Mouse (Mus musculus): ENCODE measurements around the gene Rnft2. TPM values are rescaled to one million over a fixed set of nuclear protein-coding genes. Genes with fewer than 3 reads are reported as not detected.

Gene Rnft2
- polyA plus RNA-seq, 1 experiment, result 8.0 TPM

GRCm38 (mm10) chr5:118264279-118264678, 19.4 kb upstream of the Rnft2 start:
- no peaks in the 10 kb centered on the region; the same call in 1 of the 2 replicates for H3K36me3 ChIP-seq (ENCODE audit: control insufficient read depth, insufficient read depth, low read length)
- no peak overlapping the region for H3K27ac ChIP-seq (ENCODE audit: control insufficient read depth, insufficient read depth, low read depth, low read length)
- H3K4me3 ChIP-seq (ENCODE audit: control insufficient read depth, low read depth, low read length), result no peak overlapping the region
- TF ChIP-seq CTCF (IDR thresholded peaks at IDR 0.05; ENCODE audit: control insufficient read depth, insufficient read depth, insufficient replicate concordance, low read depth, low read length) (peak; percentile 29; the same call in 1 of the 2 replicates), POLR2A (IDR thresholded peaks at IDR 0.05; ENCODE audit: control insufficient read depth, low read depth, low read length) (no peak)
- H3K4me1 ChIP-seq (ENCODE audit: control insufficient read depth, insufficient read depth, low read length), result peaks cover 4% of the 10 kb centered on the region
- H3K27me3 ChIP-seq (ENCODE audit: control insufficient read depth, insufficient read depth, low read length), result no peaks in the 10 kb centered on the region

GRCm38 (mm10) chr5:118262418-118262817, 17.5 kb upstream of the Rnft2 start:
- H3K27me3 ChIP-seq (ENCODE audit: control insufficient read depth, insufficient read depth, low read length), result no peaks in the 10 kb centered on the region
- no peak overlapping the region for H3K27ac ChIP-seq (ENCODE audit: control insufficient read depth, insufficient read depth, low read depth, low read length)
- H3K4me3 ChIP-seq (ENCODE audit: control insufficient read depth, low read depth, low read length), result no peak overlapping the region
- no peaks in the 10 kb centered on the region; the same call in 1 of the 2 replicates for H3K36me3 ChIP-seq (ENCODE audit: control insufficient read depth, insufficient read depth, low read length)
- no peak for TF ChIP-seq CTCF (IDR thresholded peaks at IDR 0.05; ENCODE audit: control insufficient read depth, insufficient read depth, insufficient replicate concordance, low read depth, low read length)
- TF ChIP-seq POLR2A (IDR thresholded peaks at IDR 0.05; ENCODE audit: control insufficient read depth, low read depth, low read length), result no peak
- no peaks in the 10 kb centered on the region for H3K4me1 ChIP-seq (ENCODE audit: control insufficient read depth, insufficient read depth, low read length)

- no peaks in the 10 kb centered on the region; the same call in 1 of the 2 replicates for H3K36me3 ChIP-seq (ENCODE audit: control insufficient read depth, insufficient read depth, low read length)
- H3K27me3 ChIP-seq (ENCODE audit: control insufficient read depth, insufficient read depth, low read length), result no peaks in the 10 kb centered on the region
- no peaks in the 10 kb centered on the region for H3K4me1 ChIP-seq (ENCODE audit: control insufficient read depth, insufficient read depth, low read length)
- H3K4me3 ChIP-seq (ENCODE audit: control insufficient read depth, low read depth, low read length), result no peak overlapping the region
- no peak overlapping the region for H3K27ac ChIP-seq (ENCODE audit: control insufficient read depth, insufficient read depth, low read depth, low read length)
- TF ChIP-seq CTCF (IDR thresholded peaks at IDR 0.05; ENCODE audit: control insufficient read depth, insufficient read depth, insufficient replicate concordance, low read depth, low read length) (no peak), POLR2A (IDR thresholded peaks at IDR 0.05; ENCODE audit: control insufficient read depth, low read depth, low read length) (no peak)
Measured at GRCm38 (mm10) chr5:118261181-118261580, 16.3 kb upstream of the Rnft2 start.

GRCm38 (mm10) chr5:118260642-118261041, 15.7 kb upstream of the Rnft2 start:
- Histone ChIP-seq H3K4me3 (ENCODE audit: control insufficient read depth, low read depth, low read length) (no peak overlapping the region), H3K27me3 (ENCODE audit: control insufficient read depth, insufficient read depth, low read length) (no peaks in the 10 kb centered on the region), H3K27ac (ENCODE audit: control insufficient read depth, insufficient read depth, low read depth, low read length) (no peak overlapping the region), H3K36me3 (ENCODE audit: control insufficient read depth, insufficient read depth, low read length) (no peaks in the 10 kb centered on the region; the same call in 1 of the 2 replicates), H3K4me1 (ENCODE audit: control insufficient read depth, insufficient read depth, low read length) (no peaks in the 10 kb centered on the region)
- no peak for TF ChIP-seq CTCF (IDR thresholded peaks at IDR 0.05; ENCODE audit: control insufficient read depth, insufficient read depth, insufficient replicate concordance, low read depth, low read length)

- Histone ChIP-seq H3K4me1 (ENCODE audit: control insufficient read depth, insufficient read depth, low read length) (no peaks in the 10 kb centered on the region), H3K4me3 (ENCODE audit: control insufficient read depth, low read depth, low read length) (no peak overlapping the region), H3K36me3 (ENCODE audit: control insufficient read depth, insufficient read depth, low read length) (no peaks in the 10 kb centered on the region; the same call in 1 of the 2 replicates), H3K27me3 (ENCODE audit: control insufficient read depth, insufficient read depth, low read length) (no peaks in the 10 kb centered on the region), H3K27ac (ENCODE audit: control insufficient read depth, insufficient read depth, low read depth, low read length) (no peak overlapping the region)
- TF ChIP-seq POLR2A (IDR thresholded peaks at IDR 0.05; ENCODE audit: control insufficient read depth, low read depth, low read length), result no peak
- no peak for TF ChIP-seq CTCF (IDR thresholded peaks at IDR 0.05; ENCODE audit: control insufficient read depth, insufficient read depth, insufficient replicate concordance, low read depth, low read length)
Measured at GRCm38 (mm10) chr5:118260055-118260454, 15.1 kb upstream of the Rnft2 start.

- Histone ChIP-seq H3K27ac (ENCODE audit: control insufficient read depth, insufficient read depth, low read depth, low read length) (no peak overlapping the region), H3K27me3 (ENCODE audit: control insufficient read depth, insufficient read depth, low read length) (no peaks in the 10 kb centered on the region), H3K4me1 (ENCODE audit: control insufficient read depth, insufficient read depth, low read length) (no peaks in the 10 kb centered on the region), H3K36me3 (ENCODE audit: control insufficient read depth, insufficient read depth, low read length) (no peaks in the 10 kb centered on the region; the same call in 1 of the 2 replicates), H3K4me3 (ENCODE audit: control insufficient read depth, low read depth, low read length) (no peak overlapping the region)
- TF ChIP-seq CTCF (IDR thresholded peaks at IDR 0.05; ENCODE audit: control insufficient read depth, insufficient read depth, insufficient replicate concordance, low read depth, low read length) (no peak), POLR2A (IDR thresholded peaks at IDR 0.05; ENCODE audit: control insufficient read depth, low read depth, low read length) (no peak)
Measured at GRCm38 (mm10) chr5:118259636-118260035, 14.7 kb upstream of the Rnft2 start.

- Histone ChIP-seq H3K36me3 (ENCODE audit: control insufficient read depth, insufficient read depth, low read length) (no peaks in the 10 kb centered on the region; the same call in 1 of the 2 replicates), H3K27ac (ENCODE audit: control insufficient read depth, insufficient read depth, low read depth, low read length) (no peak overlapping the region), H3K4me1 (ENCODE audit: control insufficient read depth, insufficient read depth, low read length) (no peaks in the 10 kb centered on the region), H3K27me3 (ENCODE audit: control insufficient read depth, insufficient read depth, low read length) (no peaks in the 10 kb centered on the region), H3K4me3 (ENCODE audit: control insufficient read depth, low read depth, low read length) (no peak overlapping the region)
- TF ChIP-seq CTCF (IDR thresholded peaks at IDR 0.05; ENCODE audit: control insufficient read depth, insufficient read depth, insufficient replicate concordance, low read depth, low read length), result no peak
- TF ChIP-seq POLR2A (IDR thresholded peaks at IDR 0.05; ENCODE audit: control insufficient read depth, low read depth, low read length), result no peak
Measured at GRCm38 (mm10) chr5:118259152-118259551, 14.2 kb upstream of the Rnft2 start.

GRCm38 (mm10) chr5:118256981-118257380, 12.1 kb upstream of the Rnft2 start:
- Histone ChIP-seq H3K36me3 (ENCODE audit: control insufficient read depth, insufficient read depth, low read length) (no peaks in the 10 kb centered on the region; the same call in 1 of the 2 replicates), H3K4me3 (ENCODE audit: control insufficient read depth, low read depth, low read length) (no peak overlapping the region), H3K27ac (ENCODE audit: control insufficient read depth, insufficient read depth, low read depth, low read length) (no peak overlapping the region), H3K27me3 (ENCODE audit: control insufficient read depth, insufficient read depth, low read length) (no peaks in the 10 kb centered on the region), H3K4me1 (ENCODE audit: control insufficient read depth, insufficient read depth, low read length) (no peaks in the 10 kb centered on the region)
- TF ChIP-seq CTCF (IDR thresholded peaks at IDR 0.05; ENCODE audit: control insufficient read depth, insufficient read depth, insufficient replicate concordance, low read depth, low read length) (no peak), POLR2A (IDR thresholded peaks at IDR 0.05; ENCODE audit: control insufficient read depth, low read depth, low read length) (no peak)
